ENCODE assay signal across 13 mouse cellular contexts in genomic region chr4:98201102-98201501, GRCm38 (mm10).
A peak's percentile ranks its signal among the peaks of the same experiment; 100 is the strongest.
DNase-seq lines count a peak whose midpoint lies in the region; ATAC-seq and TF ChIP-seq lines count a peak whose summit lies in the region.
"Had no signal": no experiment of that assay in that cellular context is flagged by ENCODE, and none has a peak within 500 bp of the region (broad histone marks: within the 10 kb centered on the region; RNA-seq: fewer than 3 reads in every experiment).

No protein-coding gene starts in this region.

- no peak overlapping the region for H3K4me3 ChIP-seq in heart, embryonic 12.5 days
- H3K4me3 ChIP-seq in lung, postnatal 0 days (ENCODE audit: low read depth, low read length), result no peak overlapping the region
- H3K4me3 ChIP-seq in forebrain, embryonic 13.5 days, result no peak overlapping the region
- no peak overlapping the region for H3K4me3 ChIP-seq in forebrain, postnatal 0 days (ENCODE audit: low read depth, low read length)
- H3K4me3 ChIP-seq: hindbrain, embryonic 15.5 days; kidney, embryonic 15.5 days; left cerebral cortex, adult 2 months; liver, embryonic 15.5 days had no signal

- no peak for TF ChIP-seq CTCF in lung, postnatal 0 days (IDR thresholded peaks at IDR 0.05)
- no peak for TF ChIP-seq CTCF in forebrain, postnatal 0 days (IDR thresholded peaks at IDR 0.05; ENCODE audit: low read depth)

- H3K4me1 ChIP-seq in heart, embryonic 12.5 days (replicated peaks), result peaks cover 22% of the 10 kb centered on the region
- no peaks in the 10 kb centered on the region for H3K4me1 ChIP-seq in lung, postnatal 0 days (ENCODE audit: insufficient read depth, low read depth, low read length)
- H3K4me1 ChIP-seq in forebrain, embryonic 13.5 days, result no peaks in the 10 kb centered on the region
- H3K4me1 ChIP-seq in forebrain, postnatal 0 days (ENCODE audit: insufficient read depth), result no peaks in the 10 kb centered on the region
- H3K4me1 ChIP-seq: hindbrain, embryonic 15.5 days; kidney, embryonic 15.5 days; liver, embryonic 15.5 days had no signal

- H3K9me3 ChIP-seq in heart, embryonic 12.5 days (replicated peaks), result no peaks in the 10 kb centered on the region
- no peaks in the 10 kb centered on the region for H3K9me3 ChIP-seq in lung, postnatal 0 days (ENCODE audit: low read length)
- H3K9me3 ChIP-seq in forebrain, embryonic 13.5 days (replicated peaks), result no peaks in the 10 kb centered on the region
- H3K9me3 ChIP-seq in forebrain, postnatal 0 days (ENCODE audit: low read length), result no peaks in the 10 kb centered on the region
- H3K9me3 ChIP-seq: hindbrain, embryonic 15.5 days; kidney, embryonic 15.5 days; liver, embryonic 15.5 days had no signal

- peak; percentile 19 for DNase-seq in adrenal gland, postnatal 10 days
- no peak for DNase-seq in adrenal gland, postnatal 25 days
- peak; percentile 79 to 83 for DNase-seq in cerebellum, postnatal 10 days
- no peak for DNase-seq in lung, postnatal 0 days (ENCODE audit: low spot score)
- no peak for DNase-seq in spleen, postnatal 4 days (ENCODE audit: low spot score in 2 of 2)
- DNase-seq in forebrain, postnatal 0 days, result no peak
- DNase-seq: right cerebral cortex, postnatal 14 days had no signal

- TF ChIP-seq EP300 in lung, postnatal 0 days (IDR thresholded peaks at IDR 0.05), result no peak

- no peak overlapping the region for H3K4me2 ChIP-seq in heart, embryonic 12.5 days
- no peak overlapping the region for H3K4me2 ChIP-seq in lung, postnatal 0 days (replicated peaks; ENCODE audit: low read depth, low read length)
- H3K4me2 ChIP-seq in forebrain, embryonic 13.5 days, result no peak overlapping the region
- H3K4me2 ChIP-seq in forebrain, postnatal 0 days (ENCODE audit: low read depth), result no peak overlapping the region
- H3K4me2 ChIP-seq: hindbrain, embryonic 15.5 days; kidney, embryonic 15.5 days; liver, embryonic 15.5 days had no signal

- H3K27ac ChIP-seq in heart, embryonic 12.5 days (ENCODE audit: poor library complexity, severe bottlenecking), result peak overlapping the region; percentile 83; the same call in 1 of the 2 replicates
- no peak overlapping the region for H3K27ac ChIP-seq in lung, postnatal 0 days (ENCODE audit: low read length)
- no peak overlapping the region for H3K27ac ChIP-seq in forebrain, embryonic 13.5 days
- no peak overlapping the region for H3K27ac ChIP-seq in forebrain, postnatal 0 days (ENCODE audit: low read depth, low read length)
- H3K27ac ChIP-seq: hindbrain, embryonic 15.5 days; kidney, embryonic 15.5 days; left cerebral cortex, adult 2 months; liver, embryonic 15.5 days had no signal

- no peak overlapping the region for H3K9ac ChIP-seq in heart, embryonic 12.5 days
- no peak overlapping the region for H3K9ac ChIP-seq in lung, postnatal 0 days (replicated peaks; ENCODE audit: low read depth)
- no peak overlapping the region for H3K9ac ChIP-seq in forebrain, embryonic 13.5 days
- H3K9ac ChIP-seq in forebrain, postnatal 0 days, result no peak overlapping the region
- H3K9ac ChIP-seq: hindbrain, embryonic 15.5 days; kidney, embryonic 15.5 days; liver, embryonic 15.5 days had no signal

- peak; percentile 80; the same call in 1 of the 2 replicates for ATAC-seq in heart, embryonic 12.5 days (ENCODE audit: insufficient number of reproducible peaks, low FRiP score)
- ATAC-seq in lung, postnatal 0 days, result peak; percentile 14
- ATAC-seq in forebrain, embryonic 13.5 days, result no peak
- no peak for ATAC-seq in forebrain, postnatal 0 days

- H3K27me3 ChIP-seq in heart, embryonic 12.5 days (replicated peaks), result no peaks in the 10 kb centered on the region
- H3K27me3 ChIP-seq in lung, postnatal 0 days (replicated peaks; ENCODE audit: insufficient read depth, low read length), result no peaks in the 10 kb centered on the region
- H3K27me3 ChIP-seq in forebrain, embryonic 13.5 days, result no peaks in the 10 kb centered on the region
- H3K27me3 ChIP-seq in forebrain, postnatal 0 days (ENCODE audit: insufficient read depth, low read length), result no peaks in the 10 kb centered on the region
- H3K27me3 ChIP-seq: hindbrain, embryonic 15.5 days; kidney, embryonic 15.5 days; liver, embryonic 15.5 days had no signal

- 20% methylated on average over 3 of the region's 3 CpGs for WGBS in heart, embryonic 12.5 days
- WGBS in lung, postnatal 0 days, result 38% methylated on average over 3 of the region's 3 CpGs
- 87% methylated on average over 3 of the region's 3 CpGs for WGBS in forebrain, embryonic 13.5 days
- WGBS in forebrain, postnatal 0 days, result 74% methylated on average over 3 of the region's 3 CpGs

- no peaks in the 10 kb centered on the region for H3K36me3 ChIP-seq in heart, embryonic 12.5 days
- no peaks in the 10 kb centered on the region for H3K36me3 ChIP-seq in lung, postnatal 0 days (ENCODE audit: insufficient read depth, low read length)
- H3K36me3 ChIP-seq in forebrain, embryonic 13.5 days (ENCODE audit: poor library complexity, severe bottlenecking), result no peaks in the 10 kb centered on the region
- no peaks in the 10 kb centered on the region for H3K36me3 ChIP-seq in forebrain, postnatal 0 days (ENCODE audit: insufficient read depth)
- H3K36me3 ChIP-seq: hindbrain, embryonic 15.5 days; kidney, embryonic 15.5 days; liver, embryonic 15.5 days had no signal

Comparison
In these comparisons a context has a peak if more than half of its experiments do, and no peak if none do; other contexts are left out.
1. DNase-seq: peak in adrenal gland, postnatal 10 days (single experiment) and cerebellum, postnatal 10 days (2 of 2); none in adrenal gland, postnatal 25 days (single experiment), lung, postnatal 0 days (single experiment), spleen, postnatal 4 days (0 of 2) and forebrain, postnatal 0 days (single experiment).
2. ATAC-seq: peak in heart, embryonic 12.5 days (single experiment) and lung, postnatal 0 days (single experiment); none in forebrain, embryonic 13.5 days (single experiment) and forebrain, postnatal 0 days (single experiment).